Mouse (Mus musculus): ENCODE results near the gene Rwdd3. TPM values are rescaled to one million over a fixed set of nuclear protein-coding genes. Genes with fewer than 3 reads are reported as not detected.

Rwdd3 gene
- polyA plus RNA-seq (2012; rRNA removed): 2.1 and 4.2 TPM in 2 replicates

DNA sequence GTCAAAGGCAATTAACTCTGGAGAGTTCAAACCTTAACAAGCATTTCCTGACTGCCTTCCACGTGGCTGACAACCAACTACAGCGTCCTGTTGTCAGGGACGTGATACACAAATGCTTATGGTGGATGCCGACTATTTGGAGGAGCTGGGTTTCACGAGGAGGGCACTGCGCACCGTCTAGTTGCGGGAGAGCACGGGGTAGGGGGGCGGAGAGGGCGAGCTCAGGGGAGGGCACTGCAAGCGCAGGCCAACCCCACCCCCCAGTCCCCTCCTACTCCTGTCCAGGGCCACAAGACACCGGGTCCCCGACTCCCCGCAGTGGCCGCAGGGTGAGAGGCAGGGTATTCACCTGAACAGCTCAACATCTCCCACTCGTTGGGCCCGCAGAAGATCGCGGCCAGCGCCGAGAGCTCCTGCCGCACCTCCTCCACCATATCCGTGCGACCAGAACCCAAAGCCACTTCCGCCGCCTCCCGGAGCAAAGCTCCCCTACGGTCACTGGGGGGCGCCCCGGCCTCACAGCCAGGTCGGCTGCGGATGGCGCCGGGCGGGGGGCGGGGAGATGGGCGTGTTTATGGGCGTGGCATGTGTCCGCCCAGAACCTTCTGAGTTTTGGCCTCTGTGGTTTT is at the start of gene Rwdd3:
Rwdd3 (minus strand) TSS at position 453 of the 629 bp plus-strand sequence.
- DNase-seq (ENCODE audit: low read depth): no peak

- no peak for DNase-seq (ENCODE audit: low read depth)
Observed at GRCm38 (mm10) chr3:121217011-121217410, 45.5 kb upstream of the Rwdd3 start.

DNA sequence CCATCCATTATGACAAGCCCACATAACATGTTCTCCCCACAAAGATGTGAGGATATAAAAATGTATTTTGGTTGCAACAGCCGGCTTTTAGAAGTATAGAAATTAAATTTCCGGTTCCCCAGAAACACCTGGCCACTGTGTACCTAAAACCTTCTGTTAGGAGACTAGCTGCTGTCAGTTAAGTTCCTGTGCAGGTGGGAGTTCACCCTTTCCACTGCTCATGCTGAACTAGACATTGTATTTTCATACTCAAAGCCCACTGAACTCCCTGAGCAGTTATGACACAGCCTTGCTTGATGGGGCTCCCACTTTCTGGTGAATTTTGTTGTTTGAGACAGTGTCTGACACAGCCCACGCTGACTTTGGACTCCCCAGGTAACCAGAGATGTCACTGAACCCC is 42.0 kb upstream of the Rwdd3 start:
- DNase-seq (ENCODE audit: low read depth): no peak

DNA sequence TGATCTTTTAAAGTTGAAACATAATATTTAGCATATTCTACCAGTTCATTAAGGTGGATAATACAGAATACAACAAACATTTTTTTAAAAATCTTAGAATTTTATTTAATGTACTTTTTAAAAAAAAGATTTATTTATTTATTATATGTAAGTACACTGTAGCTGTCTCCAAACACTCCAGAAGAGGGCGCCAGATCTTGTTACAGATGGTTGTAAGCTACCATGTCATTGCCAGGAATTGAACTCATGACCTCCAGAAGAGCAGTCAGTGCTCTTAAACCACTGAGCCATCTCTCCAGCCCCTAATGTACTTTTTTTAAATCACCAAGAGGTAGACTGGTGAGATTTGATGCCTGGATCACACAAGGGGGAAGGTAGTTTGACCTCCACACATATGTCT is 40.7 kb upstream of the Rwdd3 start:
- no peak for DNase-seq (ENCODE audit: low read depth)

GRCm38 (mm10) chr3:121208994-121209393 is 37.5 kb upstream of the Rwdd3 start:
- DNase-seq (ENCODE audit: low read depth): no peak

- DNase-seq (ENCODE audit: low read depth): no peak
Observed at GRCm38 (mm10) chr3:121206202-121206882, 34.8 kb upstream of the Rwdd3 start.

GRCm38 (mm10) chr3:121202638-121203037 is 31.1 kb upstream of the Rwdd3 start:
- DNase-seq (ENCODE audit: low read depth): no peak

DNA sequence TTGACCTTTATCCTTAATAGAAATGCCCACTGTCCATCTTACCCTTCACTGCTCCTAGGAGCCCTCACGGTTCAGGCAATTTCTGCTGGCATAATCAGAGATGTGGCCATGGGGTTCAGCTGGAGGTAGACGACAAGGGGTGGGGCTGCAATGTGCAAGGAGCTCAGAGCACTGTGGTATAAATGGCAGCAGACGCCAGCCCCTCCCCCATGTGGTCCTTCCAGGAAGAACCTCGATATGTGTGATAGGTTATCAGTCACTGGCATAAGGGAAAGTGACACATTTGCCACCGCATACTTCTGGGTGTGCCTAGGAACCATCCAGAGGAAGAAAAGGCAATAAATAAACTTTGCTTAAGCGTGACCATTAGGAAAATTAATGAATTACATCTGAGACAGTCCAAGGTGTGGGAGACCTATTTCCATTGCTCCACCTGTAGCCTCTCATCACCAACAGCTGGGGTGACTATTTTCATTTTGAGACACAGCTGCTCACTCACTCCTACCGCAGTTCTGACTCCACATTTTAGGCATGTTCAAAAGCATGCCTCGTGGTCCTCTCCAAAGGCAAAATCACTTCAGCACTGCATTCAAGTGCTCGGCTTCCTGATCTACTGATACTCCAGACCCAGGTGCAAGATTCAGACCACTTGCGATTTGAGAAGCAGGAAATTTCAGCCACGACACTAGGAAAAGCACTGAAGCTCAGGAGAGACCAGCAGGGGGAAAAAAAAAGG is 29.7 kb upstream of the Rwdd3 start:
- DNase-seq (ENCODE audit: low read depth): no peak

DNA sequence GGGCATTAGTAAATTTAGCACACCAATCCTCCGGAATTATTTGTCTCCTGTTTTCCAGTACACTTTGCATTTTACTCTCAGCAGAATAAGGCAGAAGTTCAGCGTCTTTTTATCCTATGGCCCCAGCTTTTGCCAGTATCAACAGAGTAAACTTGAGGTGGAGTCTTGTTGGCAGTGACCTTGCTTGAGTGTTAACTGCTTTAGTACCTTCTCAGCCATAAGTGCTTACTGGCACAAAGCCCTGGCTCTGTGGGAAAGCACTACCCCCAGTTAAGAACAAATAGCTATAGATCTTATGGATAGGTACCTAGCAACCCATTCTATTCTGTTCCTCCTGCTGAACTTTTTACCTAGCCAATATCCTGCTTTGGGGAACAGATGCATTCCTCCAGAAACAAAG is 17.7 kb upstream of the Rwdd3 start:
- no peak for DNase-seq (ENCODE audit: low read depth)

DNA sequence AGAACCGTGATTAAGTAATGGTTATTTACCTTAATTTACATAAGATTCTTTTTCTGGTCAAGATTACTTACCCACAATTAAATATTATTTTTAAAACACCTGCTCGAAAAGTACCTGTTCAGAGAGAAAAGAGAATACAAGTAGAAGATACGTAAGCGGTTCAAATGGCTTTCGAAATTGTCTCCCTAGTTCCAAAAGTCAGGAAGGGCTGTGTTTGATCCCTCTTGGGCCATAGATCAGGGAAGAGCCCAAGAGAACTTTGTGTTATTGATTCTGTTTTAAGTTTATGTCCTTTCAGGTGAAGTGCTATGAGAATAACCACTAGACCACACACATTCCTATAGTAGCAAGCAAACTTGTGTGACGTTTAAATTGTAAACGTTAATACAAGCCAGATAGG is 16.0 kb upstream of the Rwdd3 start:
- DNase-seq (ENCODE audit: low read depth): no peak

GRCm38 (mm10) chr3:121186925-121187324 is 15.4 kb upstream of the Rwdd3 start:
- DNase-seq (ENCODE audit: low read depth): no peak

GRCm38 (mm10) chr3:121185197-121185596 is 13.7 kb upstream of the Rwdd3 start:
- DNase-seq (ENCODE audit: low read depth): peak; percentile 96

DNA sequence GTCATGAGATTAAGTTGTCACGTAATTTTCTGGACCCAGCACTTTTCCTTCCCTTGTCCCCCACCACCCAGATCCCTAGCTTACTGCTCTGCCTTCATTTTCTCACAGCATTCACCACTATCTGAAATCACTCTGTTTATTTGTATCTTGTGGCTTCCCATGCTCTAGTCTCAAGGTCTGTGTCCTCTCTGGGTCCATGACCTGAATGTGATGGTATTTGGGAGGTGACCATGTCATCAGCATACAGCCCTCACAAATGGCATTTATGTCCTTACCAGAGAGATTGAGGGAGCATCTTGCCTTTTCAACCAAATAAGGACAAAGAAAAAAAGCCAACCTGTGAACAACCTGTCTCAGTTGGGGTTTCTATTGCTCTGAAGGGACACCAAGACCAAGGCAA is 4.5 kb upstream of the Rwdd3 start:
- no peak for DNase-seq (ENCODE audit: low read depth)

DNA sequence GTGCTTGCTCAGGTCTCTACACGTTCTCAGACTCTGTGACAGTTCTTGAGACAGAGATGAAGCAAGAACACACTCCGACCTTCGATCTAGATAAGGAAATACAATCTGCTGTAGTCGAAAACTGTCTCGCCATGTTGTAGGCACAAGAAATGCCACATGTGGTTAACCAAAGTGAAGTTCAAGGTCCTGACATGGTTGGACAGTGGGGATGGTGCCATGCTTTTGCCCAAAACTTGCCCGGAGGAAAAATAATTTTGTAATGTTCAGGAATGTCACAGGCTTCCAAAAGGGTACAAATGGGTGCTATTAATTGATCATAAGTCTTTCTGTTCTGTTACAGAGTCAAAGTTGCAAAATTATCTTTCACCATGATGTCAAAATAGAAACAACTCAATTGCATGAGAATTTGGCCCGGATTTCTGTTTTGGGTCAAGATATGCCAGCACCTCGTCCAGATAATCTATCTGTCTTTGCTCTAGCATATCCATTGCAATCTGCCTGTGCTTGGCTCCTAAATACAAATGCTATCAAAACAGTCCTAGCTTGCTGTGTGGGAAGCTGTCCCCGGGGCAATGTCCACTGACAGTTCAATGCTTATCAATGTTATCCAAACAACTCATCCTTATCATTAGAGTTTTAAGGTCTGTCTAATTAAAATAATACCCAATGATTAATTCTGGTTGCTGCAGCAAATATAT is 2.9 kb upstream of the Rwdd3 start:
- peak; percentile 99 for DNase-seq (ENCODE audit: low read depth)

DNA sequence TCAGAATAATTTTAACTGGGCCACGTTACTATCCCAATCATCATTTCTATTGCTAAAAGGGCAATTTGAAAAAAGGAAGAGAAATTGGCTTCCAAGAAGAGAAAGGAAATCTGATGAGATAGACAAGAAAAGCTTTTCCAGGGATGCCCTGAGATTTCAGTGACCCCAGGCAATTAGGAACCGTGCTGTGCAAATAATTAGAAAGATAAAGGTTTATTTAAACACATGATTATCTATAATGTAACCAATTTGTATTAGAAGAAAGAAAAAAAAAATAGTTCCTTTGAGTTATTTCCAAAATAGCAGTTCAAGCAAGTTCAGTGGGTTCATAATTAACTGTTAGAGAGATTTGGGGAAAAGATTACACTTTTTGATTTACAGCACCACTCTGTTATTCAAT is 1.2 kb upstream of the Rwdd3 start:
- DNase-seq (ENCODE audit: low read depth): no peak

GRCm38 (mm10) chr3:121171872-121172265 is 374 bp upstream of the Rwdd3 start:
- DNase-seq (ENCODE audit: low read depth): no peak

DNA sequence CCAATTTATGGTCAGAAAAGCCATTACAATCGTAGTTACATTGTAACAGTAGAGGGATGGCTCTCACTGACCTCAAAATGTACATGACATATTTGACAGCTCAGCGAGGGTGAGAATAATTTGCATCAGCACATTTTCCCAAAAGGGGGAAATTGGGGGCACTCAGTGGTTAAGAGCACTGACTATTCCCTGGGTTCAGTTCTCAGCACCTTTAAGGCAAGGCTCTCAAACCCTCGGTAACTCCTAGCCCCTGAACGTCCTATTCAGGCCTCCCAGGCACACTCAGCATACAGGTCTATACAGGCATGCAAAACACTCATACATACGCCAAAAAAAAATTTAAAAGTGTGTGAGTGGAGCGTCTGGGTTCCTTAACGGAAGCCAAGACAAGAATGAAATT is 864 bp downstream of the Rwdd3 start:
- DNase-seq (ENCODE audit: low read depth): no peak

- DNase-seq (ENCODE audit: low read depth): peak; percentile 96
Observed at GRCm38 (mm10) chr3:121169092-121169942, 2.2 kb downstream of the Rwdd3 start.

DNA sequence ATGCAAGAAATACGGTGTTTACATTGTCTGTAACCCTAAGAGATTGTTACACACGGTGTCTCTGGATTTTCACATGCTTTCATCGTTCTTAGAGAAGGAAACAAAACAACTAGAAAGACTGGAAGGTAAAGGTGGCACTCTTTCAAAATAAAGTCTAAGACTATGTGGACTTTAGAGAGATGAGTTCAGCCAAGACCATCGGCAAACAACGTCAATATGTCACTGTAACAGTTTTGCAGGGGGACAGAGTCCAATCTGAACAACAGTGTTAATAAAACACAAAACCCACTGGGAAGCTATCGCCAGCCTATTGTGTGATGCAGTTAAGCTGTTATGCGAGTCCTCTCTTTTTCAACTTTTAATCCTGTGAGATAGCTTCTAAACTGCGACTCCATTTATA is 2.9 kb downstream of the Rwdd3 start:
- DNase-seq (ENCODE audit: low read depth): no peak

DNA sequence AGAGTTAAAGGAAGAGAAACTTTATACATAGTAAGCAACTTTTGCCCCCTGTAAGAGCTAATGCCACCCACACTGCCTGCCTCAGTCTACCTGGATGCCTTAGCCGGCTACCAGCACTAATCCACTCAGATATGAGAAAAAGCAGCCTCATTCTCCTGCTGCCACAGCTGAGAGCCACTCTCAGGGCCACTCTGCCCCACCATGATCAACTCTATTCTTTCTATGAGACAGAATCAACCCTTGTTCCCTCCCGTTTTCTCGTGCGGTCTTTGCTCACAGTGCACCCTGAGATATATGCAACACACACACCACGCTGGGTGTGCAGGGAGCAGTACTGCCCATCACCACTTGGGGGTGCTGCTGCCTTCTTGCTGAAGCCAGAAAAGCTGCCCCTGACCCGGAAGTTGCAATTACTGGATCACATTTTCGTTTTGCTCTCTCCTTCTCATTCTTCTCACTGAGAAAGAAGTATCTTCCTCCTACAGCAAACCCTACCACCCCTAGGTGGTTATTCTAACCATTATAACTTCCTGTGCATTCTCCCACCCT is 8.2 kb downstream of the Rwdd3 start:
- DNase-seq (ENCODE audit: low read depth): no peak

DNA sequence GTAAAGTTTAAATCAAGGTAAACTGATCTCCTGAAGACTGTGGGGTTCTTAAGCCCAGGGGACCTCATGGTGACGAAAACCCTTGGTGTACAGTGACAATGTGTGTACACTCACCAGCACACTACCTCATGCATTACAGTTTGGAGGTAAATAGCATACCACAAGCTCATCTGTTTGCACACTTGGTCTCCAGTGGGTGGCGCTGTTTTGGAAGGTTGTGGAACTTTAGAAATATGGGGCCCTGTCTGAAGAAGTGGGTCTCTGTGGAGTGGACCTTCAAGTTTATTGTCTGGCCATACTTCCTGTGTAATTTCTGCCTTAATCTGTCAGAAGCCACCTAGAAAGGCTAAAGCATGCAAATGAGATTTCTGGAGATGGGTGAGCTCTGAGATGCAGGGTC is 9.8 kb downstream of the Rwdd3 start:
- DNase-seq (ENCODE audit: low read depth): no peak

All from gonadal fat pad, adult 2 months (tissue).